Mouse (Mus musculus): ENCODE data around the gene Slc2a9. TPM values are rescaled to one million over a fixed set of nuclear protein-coding genes. Genes with fewer than 3 reads are reported as not detected.
"Not testable (repeated sequence)": the region's sequence is repeated elsewhere in the genome, so short reads cannot be mapped to it uniquely, and the experiment has no call there.

The Slc2a9 gene
- total RNA-seq, 2 experiments from 2014 or later, result 0.70 to 1.1 TPM

DNA sequence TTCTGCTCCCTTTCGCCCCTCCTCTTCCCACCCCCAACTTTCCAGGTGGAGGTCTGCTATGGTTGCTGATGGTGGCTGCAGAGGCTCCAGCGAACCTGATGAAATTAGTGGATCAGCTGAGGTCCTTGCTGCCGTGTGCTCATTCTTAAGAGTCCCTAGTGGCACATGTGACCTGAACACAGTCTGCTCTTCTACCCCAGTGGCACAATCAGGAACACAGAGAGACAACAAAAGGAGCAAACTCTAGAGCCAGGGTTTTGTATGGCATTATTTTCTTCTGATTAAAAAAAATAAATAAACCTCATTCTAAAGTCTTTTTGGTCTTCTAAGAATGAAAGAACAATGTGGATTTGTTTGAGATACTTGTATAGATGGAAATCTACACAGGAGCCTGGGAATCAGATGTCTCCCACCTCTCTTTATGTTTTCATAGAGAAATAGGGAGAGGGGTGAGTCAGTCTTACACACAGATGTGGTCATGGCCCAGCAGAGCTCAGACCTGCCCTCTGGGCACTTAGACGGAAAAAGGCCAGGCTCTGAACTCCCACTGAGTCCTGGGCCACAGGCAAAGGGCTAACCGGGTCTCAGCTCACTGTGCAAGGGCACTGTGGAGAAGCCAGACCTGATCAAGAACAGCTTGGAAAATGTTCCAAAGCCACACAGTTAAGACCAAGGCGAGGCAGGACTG lies 1.9 kb upstream of the Slc2a9 start:
- DNase-seq (ENCODE audit: low spot score in 2 of 2), result no peak

DNA sequence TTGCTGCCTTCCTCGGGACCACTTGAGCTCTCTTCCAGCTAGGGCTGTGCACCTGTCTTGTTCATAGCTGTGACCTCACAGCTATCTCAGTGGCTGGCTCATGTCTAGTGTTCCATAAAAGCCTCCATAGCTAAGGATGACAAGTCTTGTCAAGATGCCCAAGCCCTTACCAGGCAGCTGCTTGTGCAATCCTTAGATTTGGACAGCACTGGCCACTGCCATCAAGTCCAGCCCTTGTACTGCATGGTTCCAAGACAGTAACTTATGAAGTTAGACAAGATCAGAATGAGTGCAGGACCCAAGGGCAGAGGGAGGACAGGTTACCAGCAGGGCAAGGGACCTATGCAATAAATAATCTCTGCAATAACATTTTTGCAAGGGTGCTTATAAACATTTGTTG lies 1.2 kb upstream of the Slc2a9 start:
- no peak for DNase-seq (ENCODE audit: low spot score in 2 of 2)

DNA sequence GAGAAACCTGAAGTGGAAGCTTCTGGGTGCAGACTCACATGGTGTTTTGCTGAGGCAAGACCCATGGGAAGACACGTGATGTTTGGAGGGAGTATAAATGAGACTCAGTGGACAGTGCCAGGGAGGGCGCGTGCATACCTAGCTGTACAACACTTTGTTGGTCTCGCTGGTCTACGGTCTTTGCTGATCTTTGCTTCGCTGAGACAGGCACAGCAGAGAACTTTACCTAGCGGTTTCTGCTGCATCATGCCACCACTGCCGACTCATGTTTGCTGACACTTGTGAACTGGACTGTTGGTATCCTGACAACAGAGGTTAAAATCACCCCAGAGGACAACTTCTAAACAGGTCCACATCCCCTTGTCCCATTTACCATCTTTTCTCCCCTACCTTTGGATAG lies 2.9 kb downstream of the Slc2a9 start:
- no peak for DNase-seq (ENCODE audit: low spot score in 2 of 2)

GRCm38 (mm10) chr5:38499316-38499811 lies 3.6 kb downstream of the Slc2a9 start:
- DNase-seq (ENCODE audit: low spot score in 2 of 2), result no peak

- no peak for DNase-seq (ENCODE audit: low spot score in 2 of 2)
Observed at GRCm38 (mm10) chr5:38498479-38498878, 4.5 kb downstream of the Slc2a9 start.

GRCm38 (mm10) chr5:38496491-38497057 lies 6.4 kb downstream of the Slc2a9 start:
- DNase-seq (ENCODE audit: low spot score in 2 of 2), result no peak

- no peak for DNase-seq (ENCODE audit: low spot score in 2 of 2)
Observed at GRCm38 (mm10) chr5:38493890-38494289, 9.1 kb downstream of the Slc2a9 start.

GRCm38 (mm10) chr5:38491763-38492162 lies 11.2 kb downstream of the Slc2a9 start:
- no peak for DNase-seq (ENCODE audit: low spot score in 2 of 2)

DNA sequence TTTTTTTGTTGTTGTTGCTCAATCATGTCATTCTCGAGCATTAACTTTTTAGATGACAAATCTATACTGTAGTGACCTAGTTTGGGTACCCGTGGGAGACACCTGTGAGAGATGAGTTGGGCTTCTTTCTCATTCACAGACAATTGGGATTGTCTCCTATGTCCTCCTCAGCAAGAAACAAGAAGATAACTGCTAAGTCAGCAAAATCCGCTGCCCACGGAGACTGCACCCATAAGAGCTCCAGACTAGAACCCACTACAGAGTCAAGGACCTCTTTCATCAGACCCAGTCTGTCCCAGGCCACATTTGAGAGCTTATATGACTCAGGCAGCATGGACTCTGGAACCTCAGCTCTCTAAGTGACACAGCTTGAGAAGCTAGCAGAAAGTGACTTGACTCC lies 13.2 kb downstream of the Slc2a9 start:
- DNase-seq (ENCODE audit: low spot score in 2 of 2), result no peak

GRCm38 (mm10) chr5:38488673-38489615 lies 14.0 kb downstream of the Slc2a9 start:
- DNase-seq (ENCODE audit: low spot score in 2 of 2), result no peak

- DNase-seq (ENCODE audit: low spot score in 2 of 2), result no peak
Observed at GRCm38 (mm10) chr5:38488026-38488425, 14.9 kb downstream of the Slc2a9 start.

GRCm38 (mm10) chr5:38487247-38487646 lies 15.7 kb downstream of the Slc2a9 start:
- DNase-seq (ENCODE audit: low spot score in 2 of 2), result no peak

DNA sequence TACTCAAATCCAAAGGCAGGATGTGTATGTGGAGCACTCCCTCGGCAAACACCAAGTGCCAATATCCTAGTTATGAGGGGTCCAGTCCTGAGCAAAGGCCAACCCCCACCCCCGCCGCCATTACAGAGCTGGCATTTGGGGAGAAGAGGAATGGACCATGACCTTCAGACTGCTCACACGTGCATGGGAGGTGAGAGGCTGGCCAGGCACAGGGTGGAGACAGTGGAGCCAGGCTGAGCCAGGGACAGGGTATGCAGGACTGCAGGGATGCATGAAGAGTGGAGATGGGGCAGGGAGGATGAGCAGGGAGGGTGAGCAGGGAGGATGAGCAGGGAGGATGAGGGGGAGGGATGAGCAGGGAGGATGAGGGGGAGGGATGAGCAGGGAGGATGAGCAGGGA lies 17.0 kb downstream of the Slc2a9 start:
- no peak for DNase-seq (ENCODE audit: low spot score in 2 of 2)

DNA sequence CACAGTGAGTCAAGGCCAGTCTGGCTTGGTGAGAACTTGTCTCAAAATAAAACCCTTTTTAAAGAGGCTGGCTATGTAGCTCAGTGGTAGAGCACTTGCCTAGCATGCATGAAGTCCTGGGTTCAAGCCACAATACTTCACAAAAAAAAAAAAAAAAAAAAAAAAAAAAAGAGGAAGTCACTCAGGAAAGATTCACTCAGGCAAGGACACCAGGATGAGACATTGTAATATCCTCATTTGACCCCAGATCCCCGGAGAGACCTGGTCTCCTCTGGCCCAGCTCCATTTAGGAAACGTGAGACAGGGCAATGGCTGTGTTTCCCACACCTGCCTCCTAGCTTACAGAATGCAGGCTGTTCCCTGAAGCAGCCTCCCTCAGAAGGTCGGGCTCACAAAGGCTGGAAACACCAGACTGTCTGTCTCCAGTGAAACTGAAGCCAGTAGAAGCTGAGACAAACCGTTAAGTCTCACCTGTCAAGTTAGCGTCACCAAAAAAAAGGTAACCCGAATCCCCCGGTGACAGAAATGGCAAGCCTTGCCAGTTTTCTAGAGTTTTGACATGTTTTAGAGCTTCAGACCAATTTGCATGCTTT lies 19.3 kb downstream of the Slc2a9 start:
- no peak for DNase-seq (ENCODE audit: low spot score in 2 of 2)

GRCm38 (mm10) chr5:38480822-38481707 lies 21.9 kb downstream of the Slc2a9 start:
- DNase-seq (ENCODE audit: low spot score in 2 of 2), result no peak

DNA sequence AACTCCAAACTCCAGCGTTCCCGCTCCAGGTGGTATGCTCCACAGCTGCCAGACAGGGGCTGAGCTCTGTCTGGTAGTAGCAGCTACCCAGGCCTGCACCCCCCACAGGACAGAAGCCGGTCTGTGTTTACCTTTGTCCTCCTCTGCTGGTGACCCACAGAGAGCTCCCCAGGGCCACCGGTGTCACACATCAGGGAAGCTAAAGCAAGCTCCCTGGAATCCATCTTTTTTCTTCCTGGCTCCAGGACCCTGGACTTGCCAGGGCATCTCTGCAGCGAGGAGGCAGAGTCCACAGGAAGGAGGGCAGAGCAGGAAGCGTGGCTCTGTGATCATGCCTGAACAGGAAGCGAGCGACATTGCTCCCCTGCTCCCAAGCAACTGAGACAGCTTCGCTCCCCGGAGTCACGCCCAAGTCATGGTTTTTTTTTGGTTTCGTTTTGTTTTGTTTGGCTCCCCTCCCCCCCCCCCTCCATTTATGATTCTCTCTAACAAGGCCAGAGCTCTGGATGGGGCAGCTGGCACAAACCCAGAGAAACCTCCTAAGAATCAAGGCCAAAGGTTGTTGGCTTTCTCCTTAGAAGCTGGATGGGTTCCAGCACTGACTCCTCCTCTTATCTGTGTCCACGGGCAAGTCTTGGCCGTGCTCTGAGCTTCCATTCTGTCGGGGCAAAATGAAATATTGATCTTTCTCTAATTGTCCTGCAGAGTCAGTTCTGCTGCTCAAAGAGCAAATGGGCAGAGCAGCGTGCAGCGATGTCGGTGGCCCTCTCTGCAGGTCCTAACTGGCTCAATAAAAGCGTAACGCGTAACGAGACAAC lies 22.8 kb downstream of the Slc2a9 start:
- DNase-seq (ENCODE audit: low spot score in 2 of 2), result no peak

GRCm38 (mm10) chr5:38479545-38479907 lies 23.4 kb downstream of the Slc2a9 start:
- not testable (repeated sequence) for DNase-seq (ENCODE audit: low spot score in 2 of 2)

- DNase-seq (ENCODE audit: low spot score in 2 of 2), result no peak
Observed at GRCm38 (mm10) chr5:38479027-38479426, 23.9 kb downstream of the Slc2a9 start.

DNA sequence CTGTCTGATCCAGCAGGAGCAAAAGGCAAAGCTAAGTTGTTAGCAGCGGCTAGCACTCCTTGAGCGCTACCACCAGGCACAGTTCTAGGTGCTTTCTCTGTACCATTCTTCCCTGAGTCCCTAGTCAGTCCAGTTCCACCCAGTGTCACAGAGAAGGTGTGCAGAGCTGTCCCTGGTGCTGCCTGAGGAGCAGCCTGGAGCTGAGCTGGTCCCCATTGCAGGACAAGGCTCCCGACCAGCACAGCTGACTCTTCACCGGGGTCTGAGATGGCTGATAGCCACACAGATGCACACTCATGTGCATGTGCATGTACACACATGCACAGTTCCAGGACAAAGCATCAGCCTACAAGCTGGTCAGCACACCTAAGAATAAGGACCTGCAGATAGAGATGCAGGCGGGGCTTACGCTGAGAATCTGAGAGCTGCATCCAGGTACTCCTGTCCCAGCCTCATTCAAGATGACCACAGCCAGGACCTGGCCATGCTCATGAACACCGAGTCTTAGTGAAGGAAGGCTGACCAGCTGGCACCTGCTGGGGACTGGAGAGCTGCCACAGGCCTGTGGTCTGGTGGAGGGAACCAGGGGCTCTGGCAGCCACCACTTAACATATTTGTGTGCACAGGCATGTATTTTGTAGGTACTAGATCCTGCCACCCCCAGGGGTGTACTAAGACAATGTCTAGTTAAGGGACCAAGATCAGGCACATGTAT lies 25.1 kb downstream of the Slc2a9 start:
- no peak for DNase-seq (ENCODE audit: low spot score in 2 of 2)
